Mouse (Mus musculus) heart, adult 2 months (tissue): ENCODE data around the gene Zfyve1.

Source experiments
- CTCF ChIP-seq: fragments of 200-600 bp; IDR thresholded peaks from 2 replicates; pipeline ENCODE4 v1.8.1; 2022; ENCODE audit warnings: antibody characterized with exemption, mild to moderate bottlenecking, moderate library complexity
- POLR2A ChIP-seq: fragments of 200-500 bp; IDR thresholded peaks from 2 replicates; pipeline ENCODE4 v1.6.1; 2011; ENCODE audit warnings: mild to moderate bottlenecking, low read depth, low read length, control low read depth; ENCODE audit not compliant: insufficient read depth

- TF ChIP-seq CTCF (no peak), POLR2A (no peak)
Observed at GRCm38 (mm10) chr12:83602285-83602684, 5.3 kb upstream of the Zfyve1 start.
